Mouse (Mus musculus) bone marrow, adult 2 months (tissue): ENCODE results near the gene Akt2. TPM values are rescaled to one million over a fixed set of nuclear protein-coding genes. Genes with fewer than 3 reads are reported as not detected.

Experiments
- H3K27ac ChIP-seq: fragments of 200-500 bp; 2 replicates; pipeline ENCODE4 v1.5.1; 2012; ENCODE audit warnings: low read depth, mild to moderate bottlenecking, control low read depth, inconsistent platforms, low read length; ENCODE audit not compliant: control insufficient read depth, poor library complexity, insufficient read depth
- H3K4me1 ChIP-seq: fragments of 200-500 bp; 2 replicates; pipeline ENCODE4 v1.6.1; 2011; ENCODE audit warnings: low read length; ENCODE audit not compliant: control insufficient read depth, insufficient read depth
- H3K4me3 ChIP-seq: fragments of 200-500 bp; replicated peaks from 2 replicates; pipeline ENCODE3; 2011; ENCODE audit warnings: mild to moderate bottlenecking, low read depth, low read length, control low read depth; ENCODE audit not compliant: control insufficient read depth
- CTCF ChIP-seq: fragments of 200-500 bp; IDR thresholded peaks from 2 replicates; pipeline ENCODE4 v1.5.1; 2011; ENCODE audit warnings: low read length, control low read depth; ENCODE audit not compliant: control insufficient read depth, insufficient read depth
- POLR2A ChIP-seq: fragments of 200-500 bp; IDR thresholded peaks from 2 replicates; pipeline ENCODE4 v1.6.1; 2011; ENCODE audit warnings: low read depth, mild to moderate bottlenecking, control low read depth, low read length, borderline replicate concordance; ENCODE audit not compliant: control insufficient read depth
- WGBS: fragments of 180-500 bp; shearing (Covaris S2); methylation state at CpG from one replicate; pipeline ENCODE4 v1.1.7; 2018; 5-methylcytosine and 5-hydroxymethylcytosine counted together
- polyA plus RNA-seq: library from polyadenylated mRNA; stranded (reverse); fragments of >200 nt; gene quantifications from 2 replicates; pipeline ENCODE4 v1.2.4, GENCODE M21; 2011; ENCODE audit warnings: low replicate concordance; ENCODE audit not compliant: missing spikeins, insufficient read depth, insufficient read length

The Akt2 gene
- polyA plus RNA-seq, 1 experiment = 71.2 TPM

DNA sequence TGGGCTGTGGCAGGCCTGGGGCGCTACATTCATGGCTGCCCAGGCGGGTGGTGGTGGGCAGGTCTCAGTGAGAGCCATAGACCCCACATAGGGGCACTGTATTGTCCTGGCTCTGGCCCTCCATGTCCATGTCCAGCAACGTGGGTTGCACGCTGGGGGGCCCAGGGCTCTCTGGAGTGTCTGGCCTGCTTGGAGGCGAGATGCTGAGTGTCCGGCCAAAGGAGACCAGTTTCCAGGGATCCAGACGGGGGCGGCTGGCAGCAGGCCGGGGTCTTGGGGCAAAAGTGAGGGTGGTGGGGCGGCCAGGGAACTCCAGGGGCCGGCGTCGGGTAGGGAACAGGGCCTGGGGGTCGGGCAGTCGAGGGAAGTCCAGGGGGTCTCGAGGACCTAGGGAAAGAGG lies 65.2 kb downstream of the Akt2 start:
- no peaks in the 10 kb centered on the region; the same call in 1 of the 2 replicates for H3K4me1 ChIP-seq
- no peak overlapping the region for H3K27ac ChIP-seq
- 86% methylated on average over 16 of the region's 16 CpGs for WGBS
- H3K4me3 ChIP-seq = no peak overlapping the region
- TF ChIP-seq POLR2A (no peak), CTCF (no peak)

DNA sequence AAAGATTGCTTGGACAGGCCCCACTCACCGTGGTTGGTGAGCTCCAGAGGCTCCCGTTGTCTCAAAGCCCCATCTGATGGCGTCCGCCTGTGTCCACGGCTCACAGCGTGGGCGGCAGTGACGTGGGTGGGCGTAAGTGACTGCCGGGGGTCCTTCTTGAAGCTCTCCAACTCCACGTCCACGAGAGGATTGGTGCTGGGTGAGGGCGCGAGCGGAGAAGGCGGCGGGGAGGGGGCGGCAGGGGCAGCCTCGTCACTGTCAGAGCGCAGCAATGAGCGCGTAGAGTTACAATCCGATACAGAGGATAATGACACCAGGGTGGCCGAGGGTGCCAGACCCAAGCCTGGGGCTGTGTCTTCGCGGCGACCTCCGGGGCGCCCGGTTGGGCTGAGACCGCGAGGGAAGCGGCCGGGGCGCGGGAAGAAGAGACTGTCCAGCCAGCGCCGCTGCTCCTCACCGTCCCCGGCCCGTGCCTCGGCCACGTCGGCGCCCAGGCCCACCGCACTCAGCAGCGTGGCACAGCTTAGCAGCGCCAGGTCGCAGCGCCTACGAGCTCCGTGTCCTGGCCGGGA lies 66.6 kb downstream of the Akt2 start:
- no peak overlapping the region for H3K4me3 ChIP-seq
- H3K27ac ChIP-seq = no peak overlapping the region
- no peaks in the 10 kb centered on the region for H3K4me1 ChIP-seq
- WGBS = 37% methylated on average over 53 of the region's 53 CpGs
- TF ChIP-seq CTCF (no peak), POLR2A (no peak)

DNA sequence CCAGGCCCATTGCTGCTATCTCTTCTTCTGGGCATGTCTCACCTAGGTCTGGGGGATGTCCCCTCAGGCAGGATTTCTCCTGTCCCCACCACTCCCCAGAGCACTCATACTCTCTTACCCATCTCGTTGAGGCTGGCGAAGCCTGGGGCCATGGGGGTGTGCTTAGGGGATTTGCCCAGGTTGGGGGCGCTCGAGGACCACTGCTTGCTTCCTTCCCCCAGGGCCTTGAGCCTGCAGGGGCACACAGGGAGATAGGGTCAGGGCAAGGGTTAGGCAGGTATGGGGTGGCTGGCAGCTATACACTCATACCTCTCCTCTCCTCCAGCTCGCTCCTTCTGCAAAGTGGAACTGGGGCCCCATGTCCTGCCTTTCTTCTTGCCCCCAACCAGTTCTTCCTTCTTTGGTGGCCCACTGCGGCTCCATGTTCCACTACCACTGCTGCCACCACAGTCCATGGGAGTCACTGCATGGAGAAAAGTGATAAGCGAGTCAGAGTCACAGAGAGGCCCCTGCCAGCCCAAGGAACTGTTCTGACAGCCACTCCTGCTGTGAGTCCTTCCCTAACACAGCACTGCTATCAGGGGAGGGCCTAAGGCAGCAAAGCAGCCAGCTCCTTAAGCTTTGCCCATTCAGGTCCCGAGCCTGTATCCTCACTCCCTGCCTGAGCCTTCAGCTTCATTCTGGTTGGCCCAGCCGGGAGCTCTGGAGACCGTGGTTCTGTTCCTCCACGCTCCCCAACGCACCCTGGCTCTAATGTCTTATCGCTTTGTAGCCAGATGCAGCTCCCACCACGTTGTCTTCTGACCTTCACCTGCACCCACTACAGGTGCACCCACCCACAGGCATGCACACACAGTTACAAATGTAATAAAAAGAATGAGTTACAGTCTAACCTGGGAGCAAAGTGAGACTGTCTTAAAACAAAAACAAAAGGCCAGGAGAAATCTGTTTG lies 67.6 kb downstream of the Akt2 start:
- WGBS = 66% methylated on average over 14 of the region's 14 CpGs
- H3K27ac ChIP-seq = no peak overlapping the region
- H3K4me1 ChIP-seq = no peaks in the 10 kb centered on the region
- TF ChIP-seq CTCF (no peak), POLR2A (no peak)
- H3K4me3 ChIP-seq = no peak overlapping the region

DNA sequence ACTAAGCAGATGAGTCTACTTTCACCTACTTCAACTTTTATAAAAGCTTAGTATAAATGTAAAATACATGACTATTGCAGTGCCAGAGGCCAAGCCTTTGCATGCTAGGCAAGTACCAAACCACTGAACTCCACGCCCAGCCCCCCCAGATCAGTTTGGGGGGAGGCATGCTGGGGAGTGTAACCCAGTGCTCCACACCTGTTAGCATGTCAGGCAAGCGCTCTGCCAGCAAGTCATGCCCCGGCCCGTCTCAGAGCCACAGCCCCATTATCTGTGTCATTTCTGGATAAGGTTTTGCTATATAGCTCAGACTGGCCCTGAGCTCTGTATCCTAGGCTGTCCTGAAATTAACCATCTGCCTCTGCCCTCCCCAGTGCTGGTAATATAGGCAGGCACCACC lies 70.7 kb downstream of the Akt2 start:
- no peaks in the 10 kb centered on the region for H3K4me1 ChIP-seq
- TF ChIP-seq POLR2A (no peak), CTCF (no peak)
- H3K27ac ChIP-seq = no peak overlapping the region
- 80% methylated on average over 4 of the region's 4 CpGs for WGBS
- no peak overlapping the region for H3K4me3 ChIP-seq

DNA sequence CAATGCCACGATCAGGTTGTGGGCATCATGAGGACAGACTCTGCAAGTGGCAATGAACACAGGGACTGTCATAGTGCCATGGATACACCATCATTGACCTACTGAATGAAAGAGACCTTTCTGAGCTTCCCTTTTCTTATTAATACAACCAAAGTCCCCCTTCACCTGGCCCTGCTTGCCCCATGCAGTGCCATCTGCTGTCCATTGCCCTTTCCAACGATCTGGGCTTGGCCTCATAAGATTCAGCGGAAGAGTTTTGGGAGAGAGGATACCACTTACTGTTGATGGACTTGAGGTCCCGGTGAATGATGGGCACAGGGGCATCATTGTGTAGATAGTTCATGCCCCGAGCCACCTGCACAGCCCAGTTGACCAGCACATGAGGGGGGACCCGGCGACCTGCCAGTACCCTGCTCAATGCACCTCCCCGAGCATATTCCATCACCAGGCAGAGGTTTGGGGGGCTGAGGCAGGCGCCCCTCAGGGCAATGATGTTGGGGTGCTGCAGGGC lies 81.8 kb downstream of the Akt2 start:
- H3K27ac ChIP-seq = no peak overlapping the region
- 50% methylated on average over 9 of the region's 9 CpGs for WGBS
- no peak for TF ChIP-seq POLR2A
- no peak overlapping the region for H3K4me3 ChIP-seq
- H3K4me1 ChIP-seq = no peaks in the 10 kb centered on the region; the same call in 1 of the 2 replicates

DNA sequence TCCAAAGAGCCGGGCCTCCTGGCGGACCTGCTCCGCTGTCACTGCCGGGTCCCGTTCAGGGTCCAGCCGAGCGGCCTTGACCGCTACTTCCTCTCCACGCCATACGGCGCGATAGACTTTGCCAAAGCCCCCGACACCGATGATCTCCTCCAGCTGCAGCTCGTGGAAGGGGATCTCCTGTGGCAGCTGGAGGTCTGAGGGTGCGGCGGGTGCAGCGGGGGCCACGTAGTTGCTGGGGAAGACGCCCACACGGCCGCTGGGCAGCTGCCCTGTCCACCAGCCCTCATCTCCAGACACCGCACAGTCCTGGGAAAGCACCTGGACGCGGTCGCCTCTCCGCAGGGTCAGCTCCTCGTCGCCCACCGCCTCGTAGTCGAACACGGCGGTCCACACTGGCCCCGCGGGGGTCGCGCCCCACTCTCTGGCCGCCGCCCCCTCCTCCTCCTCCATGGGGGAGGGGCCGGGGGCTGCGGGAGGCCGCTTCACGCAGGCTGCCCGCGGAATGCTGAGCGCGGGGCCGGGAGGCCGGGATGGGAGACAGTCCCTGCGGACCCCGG lies 82.3 kb downstream of the Akt2 start:
- no peaks in the 10 kb centered on the region; the same call in 1 of the 2 replicates for H3K4me1 ChIP-seq
- TF ChIP-seq POLR2A = no peak
- no peak for TF ChIP-seq CTCF
- WGBS = 1% methylated on average over 52 of the region's 52 CpGs
- H3K27ac ChIP-seq = no peak overlapping the region
- H3K4me3 ChIP-seq = peak overlapping the region; percentile 78

DNA sequence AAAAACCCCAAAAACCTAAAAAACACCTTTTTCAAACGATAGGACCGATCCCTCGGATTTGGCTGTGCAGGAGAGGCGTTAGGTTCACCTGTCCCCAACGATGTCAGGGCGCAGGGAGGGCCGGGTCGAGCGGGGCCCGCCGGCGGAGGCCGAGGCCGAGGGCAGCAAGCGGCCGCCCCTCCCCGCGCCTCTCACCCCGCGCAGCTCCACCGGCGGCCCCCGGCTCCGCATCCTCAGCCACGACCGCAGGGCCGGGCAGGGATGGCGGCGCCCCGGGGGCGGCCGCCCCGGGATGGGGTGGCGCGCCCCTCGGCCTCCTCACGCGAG lies 82.8 kb downstream of the Akt2 start:
- Histone ChIP-seq H3K27ac (peak overlapping the region; percentile 16; the same call in 1 of the 2 replicates), H3K4me3 (peak overlapping the region; percentile 78), H3K4me1 (no peaks in the 10 kb centered on the region; the same call in 1 of the 2 replicates)
- WGBS = under 1% methylated on average over 38 of the region's 38 CpGs
- TF ChIP-seq POLR2A (no peak), CTCF (no peak)
